Mouse (Mus musculus) cerebellum, adult 2 months (tissue): ENCODE measurements around the gene Lasp1. TPM values are rescaled to one million over a fixed set of nuclear protein-coding genes. Genes with fewer than 3 reads are reported as not detected.
A peak's percentile ranks its signal among the peaks of the same experiment; 100 is the strongest.

Experiments used
- DNase-seq, 2 experiments: peaks; one replicate each; pipeline ENCODE4 v3.0.0; 2021
- H3K27ac ChIP-seq: fragments of 200-500 bp; 2 replicates; pipeline ENCODE4 v1.5.1; 2012; ENCODE audit warnings: low read length, control low read depth, inconsistent platforms; ENCODE audit not compliant: insufficient read depth
- H3K27me3 ChIP-seq: fragments of 200-500 bp; 2 replicates; pipeline ENCODE4 v1.6.1; 2012; ENCODE audit warnings: inconsistent platforms, mild to moderate bottlenecking, low read length, moderate library complexity; ENCODE audit not compliant: control insufficient read depth, insufficient read depth
- H3K4me1 ChIP-seq: fragments of 200-500 bp; 2 replicates; pipeline ENCODE4 v1.6.1; 2011; ENCODE audit warnings: low read length; ENCODE audit not compliant: control insufficient read depth, insufficient read depth
- H3K4me3 ChIP-seq: fragments of 200-500 bp; replicated peaks from 2 replicates; pipeline ENCODE3; 2011; ENCODE audit warnings: mild to moderate bottlenecking, low read depth, low read length, control low read depth; ENCODE audit not compliant: insufficient read depth
- CTCF ChIP-seq: fragments of 200-500 bp; IDR thresholded peaks from 2 replicates; pipeline ENCODE4 v1.5.1; 2011; ENCODE audit warnings: low read depth, mild to moderate bottlenecking, control low read depth, low read length, moderate library complexity, borderline replicate concordance; ENCODE audit not compliant: insufficient read depth
- POLR2A ChIP-seq: fragments of 200-500 bp; IDR thresholded peaks from 2 replicates; pipeline ENCODE4 v1.6.1; 2011; ENCODE audit warnings: low read length, control low read depth, borderline replicate concordance; ENCODE audit not compliant: insufficient read depth
- WGBS: fragments of 180-500 bp; shearing (Covaris S2); methylation state at CpG from one replicate; pipeline ENCODE4 v1.1.7; 2018; 5-methylcytosine and 5-hydroxymethylcytosine counted together
- polyA plus RNA-seq: library from polyadenylated mRNA; depleted of rRNA; stranded (reverse); fragments of >200 nt; gene quantifications from 2 replicates; pipeline ENCODE4 v1.2.3, GENCODE M21; 2012; rRNA removed

The Lasp1 gene
- polyA plus RNA-seq, result 74.9 and 78.5 TPM in 2 replicates

DNA sequence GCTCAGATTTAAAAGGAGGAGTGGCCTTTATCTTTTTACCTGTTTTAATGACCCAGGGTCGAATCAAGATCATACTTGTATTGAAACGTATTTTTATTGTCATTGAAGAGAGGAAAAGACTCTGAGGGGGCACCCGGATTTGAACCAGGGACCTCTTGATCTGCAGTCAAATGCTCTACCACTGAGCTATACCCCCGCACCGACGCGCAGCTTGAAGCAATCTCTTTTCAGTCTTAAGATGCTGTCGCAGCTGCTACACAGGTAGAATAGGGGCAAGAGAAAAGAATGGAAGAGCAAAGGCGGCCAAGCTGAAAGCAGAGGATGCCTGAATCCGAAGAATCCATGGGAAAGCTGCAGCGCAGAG lies at the start of gene Lasp1:
Lasp1 (plus strand) TSS at position 219 of the 364 bp plus-strand sequence.
- 1% methylated on average over 11 of the region's 11 CpGs for WGBS
- no peaks in the 10 kb centered on the region for H3K27me3 ChIP-seq
- H3K4me1 ChIP-seq, result peaks cover 12% of the 10 kb centered on the region; the same call in 1 of the 2 replicates
- H3K4me3 ChIP-seq, result peak within 1 kb of the TSS; percentile 97
- peak within 1 kb of the TSS; percentile 83 for H3K27ac ChIP-seq
- no peak for TF ChIP-seq CTCF
- no peak for TF ChIP-seq POLR2A
- peak; percentile 88 to 95 for DNase-seq

DNA sequence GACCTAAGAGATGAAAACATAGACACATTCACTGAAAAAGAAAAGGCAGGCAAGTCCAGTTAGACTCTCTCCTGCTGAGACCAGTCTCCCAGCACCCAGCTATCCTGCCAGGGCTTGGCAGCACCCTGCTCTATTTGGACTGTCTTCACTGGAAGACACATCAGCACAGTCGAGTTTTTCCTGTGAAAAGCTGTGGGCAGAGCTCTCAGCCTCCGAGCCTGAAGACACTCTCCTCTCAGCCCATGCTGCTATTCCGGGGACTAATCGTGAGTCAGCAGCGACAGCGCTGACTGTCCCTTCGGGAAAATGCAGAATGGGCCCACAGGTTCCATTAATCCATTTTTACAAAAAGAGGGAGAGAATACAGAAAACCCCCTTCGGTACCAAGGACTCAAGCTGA lies 45.5 kb upstream of the Lasp1 start:
- no peak overlapping the region for H3K4me3 ChIP-seq
- WGBS, result 88% methylated on average over 8 of the region's 8 CpGs
- DNase-seq, result no peak
- no peak overlapping the region for H3K27ac ChIP-seq
- H3K27me3 ChIP-seq, result no peaks in the 10 kb centered on the region
- TF ChIP-seq POLR2A (no peak), CTCF (no peak)
- H3K4me1 ChIP-seq, result no peaks in the 10 kb centered on the region

DNA sequence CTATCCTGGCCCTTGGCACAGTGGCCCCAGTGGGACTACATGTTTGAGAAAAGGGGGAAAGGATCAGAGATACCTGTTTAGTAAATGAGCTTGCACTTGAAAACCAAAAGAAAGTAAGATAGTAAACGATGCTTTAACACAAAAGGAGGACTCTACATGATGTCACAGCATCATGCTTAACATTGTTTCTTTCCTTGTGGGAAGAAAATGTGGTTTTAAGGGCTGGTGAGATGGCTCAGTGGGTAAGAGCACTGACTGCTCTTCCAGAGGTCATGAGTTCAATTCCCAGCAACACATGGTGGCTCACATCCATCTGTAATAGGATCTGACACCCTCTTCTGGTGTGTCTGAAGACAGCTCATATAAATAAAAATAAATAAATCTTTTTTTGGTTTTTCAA lies 40.7 kb upstream of the Lasp1 start:
- H3K27me3 ChIP-seq, result no peaks in the 10 kb centered on the region
- no peak for DNase-seq
- 91% methylated on average over 1 of the region's 1 CpGs for WGBS
- H3K4me1 ChIP-seq, result no peaks in the 10 kb centered on the region
- no peak overlapping the region for H3K27ac ChIP-seq
- no peak overlapping the region for H3K4me3 ChIP-seq
- TF ChIP-seq POLR2A (no peak), CTCF (no peak)

DNA sequence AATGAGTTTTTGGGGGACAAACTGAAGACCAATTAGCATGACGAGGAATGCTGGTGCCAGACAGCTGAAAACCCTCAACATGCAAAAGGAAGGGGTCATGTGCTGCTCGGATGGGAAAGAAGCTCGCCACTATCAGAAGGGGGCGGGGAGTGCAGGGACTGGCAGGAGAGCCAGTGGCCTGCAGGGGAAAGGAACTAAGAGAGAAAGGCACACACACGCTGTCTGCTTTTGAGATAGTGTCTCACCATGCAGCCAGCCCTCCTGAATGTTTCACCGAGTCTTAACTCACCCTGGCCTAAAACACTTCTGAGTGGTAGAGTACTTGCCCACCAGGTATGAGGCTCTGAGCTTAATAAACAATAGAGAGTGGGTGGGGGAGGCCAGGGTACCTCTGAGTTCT lies 39.9 kb upstream of the Lasp1 start:
- Histone ChIP-seq H3K27ac (no peak overlapping the region), H3K4me3 (no peak overlapping the region), H3K27me3 (no peaks in the 10 kb centered on the region), H3K4me1 (no peaks in the 10 kb centered on the region)
- WGBS, result 80% methylated on average over 6 of the region's 6 CpGs
- no peak for DNase-seq
- no peak for TF ChIP-seq POLR2A
- TF ChIP-seq CTCF, result no peak

DNA sequence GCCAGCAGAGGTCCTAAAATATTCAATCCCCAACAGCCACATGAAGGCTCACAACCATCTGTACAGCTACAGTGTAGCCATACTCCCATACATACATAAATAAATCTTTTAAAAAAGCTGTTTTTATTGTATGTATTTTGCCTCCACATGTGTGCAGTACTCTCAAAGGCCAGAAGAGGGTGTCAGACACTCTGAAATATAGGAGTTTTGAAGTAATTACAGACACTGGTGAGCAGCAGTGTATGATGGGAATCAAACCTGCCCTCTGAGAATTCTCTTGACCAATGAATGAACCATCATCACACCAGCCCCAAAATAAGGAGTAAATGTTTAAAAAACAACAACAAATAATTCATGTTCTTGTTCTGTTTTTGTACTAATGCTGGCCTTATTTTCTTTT lies 37.2 kb upstream of the Lasp1 start:
- H3K27me3 ChIP-seq, result no peaks in the 10 kb centered on the region
- no peak for TF ChIP-seq POLR2A
- no peak for TF ChIP-seq CTCF
- H3K27ac ChIP-seq, result no peak overlapping the region
- no peak for DNase-seq
- peaks cover 8% of the 10 kb centered on the region; the same call in 1 of the 2 replicates for H3K4me1 ChIP-seq
- no peak overlapping the region for H3K4me3 ChIP-seq

DNA sequence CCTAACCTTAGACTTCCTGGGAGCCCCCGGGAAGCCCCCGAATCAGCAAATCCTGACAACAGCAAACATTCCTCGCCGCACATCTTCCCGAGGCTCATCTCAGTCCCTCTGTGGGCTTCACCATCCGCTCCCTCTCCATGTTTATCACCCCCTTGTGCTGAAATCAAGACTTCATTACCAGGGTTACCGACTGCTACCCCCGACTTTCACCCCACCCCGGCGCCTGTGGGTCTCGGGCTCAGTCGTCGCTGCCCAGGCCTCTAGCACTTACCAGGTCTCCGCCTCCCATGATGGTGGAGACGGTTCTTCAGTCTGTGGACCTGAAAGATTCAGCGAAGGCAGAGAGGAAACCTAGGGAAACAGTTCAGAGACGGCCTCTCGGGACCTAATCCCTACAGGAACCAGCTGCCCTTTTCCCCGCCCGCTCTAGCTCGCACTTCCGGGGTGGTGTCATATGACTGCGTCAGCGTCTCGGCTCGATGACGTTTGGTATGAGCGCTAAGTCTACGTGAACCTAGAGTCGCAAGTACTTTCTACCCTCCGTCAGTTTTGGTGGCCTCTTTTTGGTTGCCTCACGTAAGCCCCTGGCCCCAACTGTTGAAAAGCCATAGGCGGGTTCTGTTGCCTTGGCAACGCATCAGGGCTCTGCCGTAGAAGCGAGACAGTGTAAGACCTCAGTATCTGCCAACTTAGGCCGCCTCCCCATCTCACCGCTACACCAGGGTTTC lies 32.5 kb upstream of the Lasp1 start, which contains the start of gene Cwc25:
Cwc25 (minus strand) TSS at position 403 of the 728 bp plus-strand sequence.
- DNase-seq, result peak; percentile 95 to 96
- Histone ChIP-seq H3K27ac (peak within 1 kb of the TSS; percentile 91), H3K4me3 (peak within 1 kb of the TSS; percentile 95), H3K27me3 (no peaks in the 10 kb centered on the region), H3K4me1 (peaks cover 8% of the 10 kb centered on the region; the same call in 1 of the 2 replicates)
- under 1% methylated on average over 38 of the region's 38 CpGs for WGBS
- TF ChIP-seq POLR2A (peak; percentile 93; the same call in 1 of the 2 replicates), CTCF (no peak)

DNA sequence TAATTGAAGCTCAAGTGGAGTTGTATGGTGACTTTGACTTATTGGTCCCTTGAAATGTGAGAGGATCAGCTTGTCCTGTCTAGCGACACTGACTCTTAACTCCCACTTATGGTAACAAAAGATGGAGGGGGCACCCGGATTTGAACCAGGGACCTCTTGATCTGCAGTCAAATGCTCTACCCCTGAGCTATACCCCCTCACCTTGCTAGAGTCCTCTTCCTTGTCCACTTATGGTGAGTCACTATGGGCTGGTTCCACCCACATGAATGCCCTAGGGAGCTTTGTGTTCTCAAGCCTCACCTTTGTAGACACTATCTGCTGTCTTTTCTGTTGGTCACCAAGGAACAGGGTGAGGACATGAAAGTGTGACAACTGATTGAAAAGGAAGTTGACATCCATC lies 29.1 kb upstream of the Lasp1 start:
- peaks cover 8% of the 10 kb centered on the region; the same call in 1 of the 2 replicates for H3K4me1 ChIP-seq
- H3K27ac ChIP-seq, result no peak overlapping the region
- no peaks in the 10 kb centered on the region for H3K27me3 ChIP-seq
- DNase-seq, result no peak
- TF ChIP-seq POLR2A, result no peak
- no peak for TF ChIP-seq CTCF
- WGBS, result 36% methylated on average over 2 of the region's 2 CpGs
- no peak overlapping the region for H3K4me3 ChIP-seq

DNA sequence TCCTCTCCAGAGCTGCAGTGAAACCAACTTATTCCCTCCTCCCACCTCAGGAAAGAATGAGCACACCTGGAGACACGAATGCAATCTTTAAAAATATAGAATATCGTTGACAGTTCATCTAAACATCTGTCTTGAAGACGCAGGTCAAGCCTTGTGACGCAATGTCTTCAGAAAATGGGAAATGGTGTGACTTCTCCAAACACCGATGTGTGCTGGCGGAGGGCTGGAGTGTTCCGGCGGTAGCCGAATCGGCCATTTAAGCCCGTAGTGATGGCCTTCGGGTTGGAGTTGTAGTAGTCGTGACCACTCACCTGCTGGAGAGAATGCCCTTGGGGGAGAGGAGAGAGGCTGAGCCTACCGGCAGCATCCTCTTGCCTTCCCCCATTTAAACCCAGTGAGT lies 27.4 kb upstream of the Lasp1 start:
- Histone ChIP-seq H3K27me3 (no peaks in the 10 kb centered on the region), H3K4me3 (no peak overlapping the region), H3K4me1 (no peaks in the 10 kb centered on the region), H3K27ac (no peak overlapping the region)
- no peak for DNase-seq
- TF ChIP-seq CTCF (no peak), POLR2A (no peak)
- WGBS, result 79% methylated on average over 14 of the region's 14 CpGs
